Mouse (Mus musculus) forebrain, embryonic 14.5 days (tissue): ENCODE measurements around the gene Alkbh1. TPM values are rescaled to one million over a fixed set of nuclear protein-coding genes. Genes with fewer than 3 reads are reported as not detected.

Experiments used
- ATAC-seq: fragments of 200-750 bp; cut with Nextera tagmentation; 2 replicates; pipeline ENCODE4 v1.8.0; 2017; ENCODE audit warnings: mild to moderate bottlenecking, moderate library complexity
- DNase-seq: peaks from one replicate; pipeline ENCODE4 v3.0.0-alpha.2; 2015; ENCODE audit warnings: low spot score
- H3K27ac ChIP-seq: fragments of 300-500 bp; sonication (generic); 2 replicates; pipeline ENCODE4 v1.5.1; 2014; ENCODE audit warnings: low read depth, mild to moderate bottlenecking, control low read depth, low read length, moderate library complexity
- H3K27me3 ChIP-seq: fragments of 300-500 bp; sonication (generic); replicated peaks from 2 replicates; pipeline ENCODE4 v1.6.1; 2014; ENCODE audit warnings: low read length, control low read depth, mixed read lengths; ENCODE audit not compliant: control insufficient read depth, insufficient read depth
- H3K36me3 ChIP-seq: fragments of 300-500 bp; sonication (generic); 2 replicates; pipeline ENCODE4 v1.6.1; 2014; ENCODE audit warnings: low read length, control low read depth; ENCODE audit not compliant: control insufficient read depth, insufficient read depth
- H3K4me1 ChIP-seq: fragments of 300-500 bp; sonication (generic); 2 replicates; pipeline ENCODE4 v1.6.1; 2014; ENCODE audit warnings: antibody characterized with exemption, low read length, control low read depth; ENCODE audit not compliant: control insufficient read depth, insufficient read depth
- H3K4me2 ChIP-seq: fragments of 300-500 bp; sonication (generic); 2 replicates; pipeline ENCODE4 v1.6.1; 2014; ENCODE audit warnings: mild to moderate bottlenecking, control low read depth, low read length
- H3K4me3 ChIP-seq: fragments of 300-500 bp; sonication (generic); 2 replicates; pipeline ENCODE4 v1.5.1; 2014; ENCODE audit warnings: low read depth, low read length, control low read depth
- H3K9ac ChIP-seq: fragments of 300-500 bp; sonication (generic); 2 replicates; pipeline ENCODE4 v1.6.1; 2014; ENCODE audit warnings: mild to moderate bottlenecking, low read length, control low read depth, moderate library complexity
- H3K9me3 ChIP-seq: fragments of 300-500 bp; sonication (generic); replicated peaks from 2 replicates; pipeline ENCODE4 v1.6.1; 2016; ENCODE audit warnings: low read length, control low read depth, mixed read lengths; ENCODE audit not compliant: control insufficient read depth
- WGBS: fragments of 180-500 bp; shearing (Covaris S2); extraction: QIAGEN DNeasy Blood & Tissue Kit; methylation state at CpG from one replicate; pipeline ENCODE4 v1.1.7; 2014; 5-methylcytosine and 5-hydroxymethylcytosine counted together
- polyA plus RNA-seq: library from polyadenylated mRNA; unstranded; fragments of >200 nt; fragmentation: Nextera tagmentation; extraction: Ambion mirVana; gene quantifications from 2 replicates; pipeline ENCODE4 v1.2.1, GENCODE M21; 2014

Gene Alkbh1
- polyA plus RNA-seq, 1 experiment from 2014 or later, result 25.9 TPM

DNA sequence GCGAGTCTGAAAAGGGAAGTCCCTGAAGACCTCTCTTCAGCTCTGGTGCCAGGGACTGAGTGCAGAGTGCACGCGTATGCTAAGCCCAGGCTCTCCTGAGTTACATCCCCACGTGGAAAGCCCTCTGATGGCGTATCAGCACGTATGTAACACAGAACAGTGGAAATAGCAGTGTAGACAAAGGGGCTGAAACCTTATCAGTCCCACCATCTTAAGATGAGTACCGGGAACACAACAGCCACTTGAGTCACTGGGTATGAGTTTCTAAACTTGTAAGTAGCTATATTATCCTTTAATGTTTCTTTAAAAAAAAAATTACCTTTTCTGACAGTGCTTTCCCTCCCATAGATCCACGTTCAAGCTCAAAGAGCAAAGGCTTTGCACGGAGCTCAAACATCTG lies 5.6 kb upstream of the Alkbh1 start:
- Histone ChIP-seq H3K9me3 (no peaks in the 10 kb centered on the region), H3K27me3 (no peaks in the 10 kb centered on the region), H3K9ac (no peak overlapping the region), H3K27ac (no peak overlapping the region), H3K4me1 (peaks cover 5% of the 10 kb centered on the region), H3K36me3 (peaks cover 77% of the 10 kb centered on the region), H3K4me2 (no peak overlapping the region), H3K4me3 (no peak overlapping the region)
- DNase-seq, result no peak
- ATAC-seq, result no peak
- 92% methylated on average over 9 of the region's 9 CpGs for WGBS

DNA sequence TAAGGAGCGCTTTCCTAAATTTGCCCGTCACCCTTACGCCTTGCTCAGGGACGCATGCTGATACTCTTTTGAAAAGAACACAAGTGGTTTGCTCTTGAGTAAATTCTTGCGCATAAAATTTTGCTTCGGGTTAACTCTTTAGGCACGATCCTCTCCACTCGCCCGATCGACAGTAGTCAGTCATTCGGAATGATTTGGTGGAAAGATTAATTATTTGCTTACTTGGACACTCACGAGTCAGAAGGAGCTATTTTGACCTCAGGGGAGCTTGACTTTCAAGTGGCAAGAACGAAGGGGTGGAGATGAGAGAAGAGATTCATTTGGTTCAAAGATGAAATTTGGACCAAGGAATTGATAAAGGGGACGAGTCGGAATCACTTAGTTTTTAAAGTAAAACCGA lies 394 bp upstream of the Alkbh1 start:
- Histone ChIP-seq H3K36me3 (peaks cover 49% of the 10 kb centered on the region), H3K27me3 (no peaks in the 10 kb centered on the region), H3K4me3 (peak overlapping the region; percentile 81), H3K4me2 (peak overlapping the region; percentile 87), H3K4me1 (peaks cover 19% of the 10 kb centered on the region), H3K9ac (peak overlapping the region; percentile 80), H3K27ac (no peak overlapping the region), H3K9me3 (no peaks in the 10 kb centered on the region)
- ATAC-seq, result peak; percentile 43; the same call in 1 of the 2 replicates
- WGBS, result 4% methylated on average over 16 of the region's 16 CpGs
- no peak for DNase-seq

GRCm38 (mm10) chr12:87443115-87443699 lies 610 bp downstream of the Alkbh1 start:
- Histone ChIP-seq H3K27ac (peak overlapping the region; percentile 77; the same call in 1 of the 2 replicates), H3K4me3 (peak overlapping the region; percentile 81), H3K36me3 (peaks cover 49% of the 10 kb centered on the region), H3K27me3 (no peaks in the 10 kb centered on the region), H3K4me1 (peaks cover 19% of the 10 kb centered on the region), H3K9ac (peak overlapping the region; percentile 80), H3K9me3 (no peaks in the 10 kb centered on the region), H3K4me2 (peak overlapping the region; percentile 87)
- WGBS, result under 1% methylated on average over 33 of the region's 33 CpGs
- no peak for DNase-seq
- peak; percentile 87 for ATAC-seq

GRCm38 (mm10) chr12:87442177-87443114 lies 1.4 kb downstream of the Alkbh1 start:
- Histone ChIP-seq H3K27me3 (no peaks in the 10 kb centered on the region), H3K4me3 (peak overlapping the region; percentile 81), H3K4me2 (peak overlapping the region; percentile 87), H3K36me3 (peaks cover 49% of the 10 kb centered on the region), H3K9ac (peak overlapping the region; percentile 80), H3K27ac (no peak overlapping the region), H3K4me1 (peaks cover 19% of the 10 kb centered on the region), H3K9me3 (no peaks in the 10 kb centered on the region)
- DNase-seq (peak; percentile 16), ATAC-seq (no peak)
- 29% methylated on average over 12 of the region's 12 CpGs for WGBS

GRCm38 (mm10) chr12:87428885-87429284 lies 14.9 kb downstream of the Alkbh1 start:
- WGBS, result 87% methylated on average over 8 of the region's 8 CpGs
- no peak overlapping the region for H3K9ac ChIP-seq
- no peak overlapping the region for H3K4me3 ChIP-seq
- DNase-seq (no peak), ATAC-seq (no peak)
- no peak overlapping the region for H3K27ac ChIP-seq
- H3K4me2 ChIP-seq, result no peak overlapping the region
- H3K4me1 ChIP-seq, result no peaks in the 10 kb centered on the region
- H3K27me3 ChIP-seq, result no peaks in the 10 kb centered on the region
- H3K36me3 ChIP-seq, result peaks cover 83% of the 10 kb centered on the region
- no peaks in the 10 kb centered on the region for H3K9me3 ChIP-seq

DNA sequence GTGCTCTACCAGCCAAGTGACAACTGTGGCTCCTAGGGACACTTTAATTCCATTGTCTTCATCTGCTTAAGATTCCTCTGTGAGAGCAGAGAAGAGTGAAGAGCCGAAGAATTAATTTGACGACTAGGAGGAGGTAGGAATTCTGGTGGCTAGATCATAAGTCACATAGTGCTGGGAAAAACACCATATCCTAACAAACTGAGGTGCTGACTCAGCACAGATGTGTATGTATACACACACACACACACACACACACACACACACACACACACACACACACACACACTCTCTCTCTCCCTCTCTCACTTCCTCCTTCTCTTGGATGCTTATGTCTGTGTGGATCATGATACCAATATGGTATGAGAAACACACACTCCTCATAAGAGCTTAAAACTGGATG lies 15.5 kb downstream of the Alkbh1 start:
- H3K9ac ChIP-seq, result no peak overlapping the region
- no peak for ATAC-seq
- H3K4me3 ChIP-seq, result no peak overlapping the region
- H3K4me2 ChIP-seq, result no peak overlapping the region
- H3K9me3 ChIP-seq, result no peaks in the 10 kb centered on the region
- WGBS, result 82% methylated on average over 2 of the region's 2 CpGs
- H3K36me3 ChIP-seq, result peaks cover 78% of the 10 kb centered on the region
- H3K4me1 ChIP-seq, result no peaks in the 10 kb centered on the region
- no peak for DNase-seq
- no peak overlapping the region for H3K27ac ChIP-seq
- H3K27me3 ChIP-seq, result no peaks in the 10 kb centered on the region

- Histone ChIP-seq H3K36me3 (peaks cover 60% of the 10 kb centered on the region), H3K4me3 (no peak overlapping the region), H3K9me3 (no peaks in the 10 kb centered on the region), H3K4me1 (no peaks in the 10 kb centered on the region), H3K27me3 (no peaks in the 10 kb centered on the region), H3K4me2 (no peak overlapping the region), H3K27ac (no peak overlapping the region), H3K9ac (no peak overlapping the region)
- WGBS, result 89% methylated on average over 5 of the region's 5 CpGs
- ATAC-seq (no peak), DNase-seq (no peak)
Observed at GRCm38 (mm10) chr12:87426354-87427031, 17.3 kb downstream of the Alkbh1 start.

- DNase-seq (no peak), ATAC-seq (no peak)
- H3K4me1 ChIP-seq, result no peaks in the 10 kb centered on the region
- no peak overlapping the region for H3K9ac ChIP-seq
- H3K27ac ChIP-seq, result no peak overlapping the region
- no peak overlapping the region for H3K4me2 ChIP-seq
- 19% methylated on average over 3 of the region's 3 CpGs for WGBS
- no peaks in the 10 kb centered on the region for H3K9me3 ChIP-seq
- no peak overlapping the region for H3K4me3 ChIP-seq
- no peaks in the 10 kb centered on the region for H3K27me3 ChIP-seq
- peaks cover 40% of the 10 kb centered on the region for H3K36me3 ChIP-seq
Observed at GRCm38 (mm10) chr12:87424516-87424915, 19.3 kb downstream of the Alkbh1 start.
